In the genomic region with DNA sequence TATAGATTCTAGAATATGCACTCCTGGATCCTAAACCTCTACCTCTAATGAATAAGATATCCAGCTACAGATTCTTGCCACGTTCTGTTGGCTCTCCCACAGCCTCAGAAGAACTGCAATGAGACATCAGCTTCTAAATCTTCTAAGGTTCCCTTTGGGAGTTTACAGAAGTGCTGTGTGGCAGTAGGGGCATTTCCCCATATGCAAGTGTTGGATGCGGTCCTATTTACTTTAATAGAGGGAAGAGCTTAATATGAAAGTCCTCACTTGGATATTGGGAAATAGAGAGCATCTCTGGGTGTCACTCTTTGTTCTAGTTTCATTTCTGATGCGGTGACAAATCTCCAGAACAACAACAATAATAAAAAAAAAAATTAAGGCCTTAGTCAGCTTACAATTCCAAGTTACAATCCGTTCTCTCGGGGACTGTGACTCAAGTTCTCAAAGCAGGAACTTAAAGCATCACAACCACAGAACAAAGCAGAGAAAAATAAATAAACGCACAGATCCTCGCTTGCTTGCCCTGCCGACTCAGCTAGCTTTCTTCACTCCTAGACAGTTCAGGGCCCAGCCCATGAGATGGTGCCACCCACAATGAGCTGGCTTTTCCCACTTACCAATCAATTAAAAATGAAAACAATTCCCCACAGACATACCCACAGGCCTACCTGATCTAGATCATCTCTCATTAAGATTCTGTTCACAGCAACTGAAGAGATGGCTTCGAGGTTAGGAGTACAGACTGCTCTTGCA, we compare ENCODE assay signal across 19 mouse cellular contexts.
DNase-seq lines count a peak whose midpoint lies in the region; ATAC-seq and TF ChIP-seq lines count a peak whose summit lies in the region.
"Had no signal": no experiment of that assay in that cellular context is flagged by ENCODE, and none has a peak within 500 bp of the region (broad histone marks: within the 10 kb centered on the region; RNA-seq: fewer than 3 reads in every experiment).

No protein-coding gene starts in this region.

- dilution Hi-C loops in CH12.LX (cut with MboI; ENCODE audit: extremely low pct_ligation_motif_present, extremely low pct_unique_long_range_greater_than_20kb, low sequenced_read_pairs) = no loop called here

- no peaks in the 10 kb centered on the region for H3K27me3 ChIP-seq in CH12.LX (replicated peaks)
- no peaks in the 10 kb centered on the region for H3K27me3 ChIP-seq in neural tube, embryonic 15.5 days (replicated peaks)
- H3K27me3 ChIP-seq: forebrain, embryonic 13.5 days; limb, embryonic 15.5 days; lung, embryonic 15.5 days; stomach, embryonic 15.5 days had no signal

- peak; percentile 12 for DNase-seq in heart, adult 8-10 months (ENCODE audit: low spot score)
- no peak for DNase-seq in heart, postnatal 10 days
- DNase-seq in 3134 (ENCODE audit: extremely low read depth, insufficient read length, low spot score) = peak; percentile 34
- DNase-seq in CH12.LX (ENCODE audit: extremely low read depth) = no peak
- no peak for DNase-seq in retina, embryonic 14.5 days (ENCODE audit: low spot score)
- no peak for DNase-seq in natural killer cell, adult 2 months (ENCODE audit: low spot score in 2 of 2)
- DNase-seq: cerebellum, adult 11 months; layer of hippocampus, adult 9-11 months; thymus, postnatal 14 days had no signal

- TF ChIP-seq RAD21 in CH12.LX (IDR thresholded peaks at IDR 0.05; ENCODE audit: low read depth, low read length) = no peak

- H3K4me1 ChIP-seq in CH12.LX (ENCODE audit: control insufficient read depth in 1 of 2, insufficient read depth in 2 of 2) = peaks cover 4 to 30% of the 10 kb centered on the region in 2 experiments; a peak in 2 of 4 replicates
- no peaks in the 10 kb centered on the region for H3K4me1 ChIP-seq in neural tube, embryonic 15.5 days
- H3K4me1 ChIP-seq: forebrain, embryonic 13.5 days; heart, embryonic 10.5 days; limb, embryonic 15.5 days; stomach, embryonic 15.5 days had no signal

- 31% methylated on average over 9 of the region's 9 CpGs for WGBS in macrophage (ENCODE audit: missing documents)
- WGBS in neural tube, embryonic 15.5 days = 77% methylated on average over 9 of the region's 9 CpGs

- H3K4me2 ChIP-seq in CH12.LX (ENCODE audit: insufficient read depth, low read depth, poor library complexity, severe bottlenecking) = peak overlapping the region; percentile 50
- H3K4me2 ChIP-seq in neural tube, embryonic 15.5 days = no peak overlapping the region
- H3K4me2 ChIP-seq: forebrain, embryonic 13.5 days; limb, embryonic 15.5 days; lung, embryonic 15.5 days; midbrain, embryonic 11.5 days; stomach, embryonic 15.5 days had no signal

- TF ChIP-seq EP300 in CH12.LX (IDR thresholded peaks at IDR 0.05; ENCODE audit: low read length) = no peak

- TF ChIP-seq CTCF in CH12.LX (conservative IDR thresholded peaks at IDR 0.05 in 1 of 2, IDR thresholded peaks at IDR 0.05 in 1 of 2; ENCODE audit: low read depth in 2 of 2, low read length in 2 of 2) = no peak

- H3K9me3 ChIP-seq in CH12.LX (replicated peaks; ENCODE audit: low read length) = no peaks in the 10 kb centered on the region
- H3K9me3 ChIP-seq in neural tube, embryonic 15.5 days (replicated peaks) = no peaks in the 10 kb centered on the region
- H3K9me3 ChIP-seq: forebrain, embryonic 13.5 days; heart, embryonic 10.5 days; limb, embryonic 15.5 days; lung, embryonic 15.5 days; stomach, embryonic 15.5 days had no signal

- in situ Hi-C loops in CH12.LX (cut with MboI; ENCODE audit: low pct_ligation_motif_present, low pct_unique_long_range_greater_than_20kb, low sequenced_read_pairs) = no loop called here

- H3K27ac ChIP-seq in CH12.LX (ENCODE audit: insufficient read depth, low read depth) (no peak overlapping the region), macrophage (peak overlapping the region; percentile 61)
- no peak overlapping the region for H3K27ac ChIP-seq in neural tube, embryonic 15.5 days (replicated peaks)
- H3K27ac ChIP-seq: forebrain, embryonic 13.5 days; heart, embryonic 10.5 days; kidney, postnatal 0 days; limb, embryonic 15.5 days; lung, embryonic 15.5 days; stomach, embryonic 15.5 days had no signal

- H3K79me2 ChIP-seq in CH12.LX (replicated peaks; ENCODE audit: control insufficient read depth, extremely low read depth, insufficient read depth, poor library complexity, severe bottlenecking) (0 out of 2 replicates have a peak, but pooled peaks cover 2% of the 10 kb centered on the region), macrophage (ENCODE audit: inconsistent target) (no peaks in the 10 kb centered on the region)

- no peak for TF ChIP-seq POLR2A in CH12.LX (IDR thresholded peaks at IDR 0.05; ENCODE audit: low read depth, low read length)

- peak overlapping the region; percentile 48 for H3K9ac ChIP-seq in CH12.LX (ENCODE audit: insufficient read depth, low read depth)
- H3K9ac ChIP-seq in neural tube, embryonic 15.5 days (replicated peaks) = no peak overlapping the region
- H3K9ac ChIP-seq: forebrain, embryonic 13.5 days; limb, embryonic 15.5 days; lung, embryonic 15.5 days; stomach, embryonic 15.5 days had no signal

- no peak for ATAC-seq in neural tube, embryonic 15.5 days (ENCODE audit: low FRiP score)
- ATAC-seq: activated CD4-positive, CD25-positive, alpha-beta regulatory T cell, adult 4 months; forebrain, embryonic 13.5 days had no signal

- no peak overlapping the region for H3K4me3 ChIP-seq in CH12.LX (replicated peaks in 1 of 3; ENCODE audit: low read depth in 2 of 3, low read length in 2 of 3, poor library complexity in 1 of 3)
- no peak overlapping the region for H3K4me3 ChIP-seq in macrophage (ENCODE audit: inconsistent target)
- no peak overlapping the region for H3K4me3 ChIP-seq in neural tube, embryonic 15.5 days (replicated peaks)
- H3K4me3 ChIP-seq: forebrain, embryonic 13.5 days; heart, embryonic 10.5 days; limb, embryonic 15.5 days; lung, embryonic 15.5 days; stomach, embryonic 15.5 days had no signal

- intact Hi-C loops in heart, postnatal 10 days (cut with DNase I) = no loop called here

- H3K36me3 ChIP-seq in CH12.LX (replicated peaks in 1 of 2; ENCODE audit: control insufficient read depth in 1 of 2, insufficient read depth in 1 of 2, low read length in 1 of 2) (no peaks in the 10 kb centered on the region), macrophage (ENCODE audit: inconsistent target) (no peaks in the 10 kb centered on the region)
- no peaks in the 10 kb centered on the region for H3K36me3 ChIP-seq in neural tube, embryonic 15.5 days
- H3K36me3 ChIP-seq: heart, embryonic 10.5 days; limb, embryonic 15.5 days; lung, embryonic 15.5 days; stomach, embryonic 15.5 days had no signal

TF ChIP-seq in CH12.LX, 34 proteins besides CTCF, POLR2A, EP300 and RAD21:
- TF ChIP-seq BHLHE40 (IDR thresholded peaks at IDR 0.05; ENCODE audit: low read depth, low read length) (no peak), RCOR1 (conservative IDR thresholded peaks at IDR 0.05; ENCODE audit: low read depth, low read length) (no peak), MAFK (IDR thresholded peaks at IDR 0.05; ENCODE audit: insufficient replicate concordance, low read length) (0 out of 2 replicates have a peak, but pooled peaks have one; percentile 7), GABPA (IDR thresholded peaks at IDR 0.05; ENCODE audit: insufficient replicate concordance, low read depth, low read length) (no peak)

Comparison
In these comparisons a context has a peak if more than half of its experiments do, and no peak if none do; other contexts are left out.
1. DNase-seq: peak in heart, adult 8-10 months (single experiment) and 3134 (single experiment); none in heart, postnatal 10 days (0 of 2), CH12.LX (single experiment), retina, embryonic 14.5 days (single experiment) and natural killer cell, adult 2 months (0 of 2).